Mouse (Mus musculus) myocyte (in vitro differentiated cells): ENCODE measurements at regions not wholly inside any gene's neighbourhood (a gene's known extent, or its start where the extent isn't known, plus 50 kb on each side); places are given as distances from the start of the nearest gene placed in this dataset.

Source experiments
- CEBPB ChIP-seq: IDR thresholded peaks from 2 replicates; pipeline ENCODE4 v1.6.1; 2011; ENCODE audit warnings: mild to moderate bottlenecking, moderate library complexity; ENCODE audit not compliant: poor library complexity, insufficient read depth, severe bottlenecking
- POLR2A ChIP-seq: IDR thresholded peaks from one replicate; pipeline ENCODE4 v1.6.1; 2011; ENCODE audit warnings: low read depth, mild to moderate bottlenecking, control low read depth, moderate library complexity; ENCODE audit not compliant: insufficient read length
- POLR2AphosphoS2 ChIP-seq: IDR thresholded peaks from one replicate; pipeline ENCODE4 v1.6.1; 2011; ENCODE audit warnings: low read depth, control low read depth; ENCODE audit not compliant: insufficient read length
- SRF ChIP-seq: IDR thresholded peaks from one replicate; pipeline ENCODE4 v1.6.1; 2011; ENCODE audit warnings: low read depth; ENCODE audit not compliant: control insufficient read depth, insufficient read length
- TCF3 ChIP-seq: IDR thresholded peaks from one replicate; pipeline ENCODE4 v1.6.1; 2011; ENCODE audit warnings: low read depth, control low read depth; ENCODE audit not compliant: insufficient read length

- TF ChIP-seq POLR2A = no peak
- no peak for TF ChIP-seq SRF
- no peak for TF ChIP-seq TCF3
- no peak for TF ChIP-seq POLR2AphosphoS2
- TF ChIP-seq CEBPB = no peak
These were observed 118.7 kb downstream of the Ets2 start for GRCm38 (mm10) chr16:95820606-95821005.
